Mouse (Mus musculus) central nervous system, embryonic 11.5 days (tissue): Measurements from ENCODE around the gene Olfr93. TPM values are rescaled to one million over a fixed set of nuclear protein-coding genes. Genes with fewer than 3 reads are reported as not detected.

Experiments used
- polyA plus RNA-seq: library from polyadenylated mRNA; depleted of rRNA; stranded (reverse); fragments of >200 nt; gene quantifications from 2 replicates; pipeline ENCODE4 v1.2.3, GENCODE M21; 2012; rRNA removed

Gene Olfr93
- polyA plus RNA-seq, result not detected in 2 replicates

DNA sequence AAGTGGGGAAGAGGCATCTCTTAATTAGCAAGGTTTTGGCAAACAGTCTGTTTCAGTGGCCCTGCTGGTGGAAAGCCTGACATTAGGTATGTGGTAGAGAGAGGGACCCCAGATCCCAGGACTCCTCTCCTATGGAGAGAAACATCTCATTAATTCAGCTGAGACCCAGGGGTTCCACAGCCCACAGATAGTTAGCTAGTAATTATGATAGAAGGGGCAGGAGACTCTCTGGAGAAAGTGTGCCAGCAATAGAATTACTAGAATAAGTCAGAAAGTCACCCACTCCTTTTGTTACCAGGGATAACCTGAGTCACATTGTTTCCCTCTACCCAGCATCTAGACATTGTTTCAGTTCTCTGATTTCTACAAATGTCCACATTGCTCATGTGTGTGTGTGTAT, at the start of gene Olfr93:
Gene Olfr93 (minus strand): TSS at position 101 of the 400 bp plus-strand sequence.

GRCm38 (mm10) chr17:37200894-37201293, 39.6 kb upstream of the Olfr93 start, which contains the start of gene Olfr94:
Gene Olfr94 (minus strand): TSS chr17:37200994.

DNA sequence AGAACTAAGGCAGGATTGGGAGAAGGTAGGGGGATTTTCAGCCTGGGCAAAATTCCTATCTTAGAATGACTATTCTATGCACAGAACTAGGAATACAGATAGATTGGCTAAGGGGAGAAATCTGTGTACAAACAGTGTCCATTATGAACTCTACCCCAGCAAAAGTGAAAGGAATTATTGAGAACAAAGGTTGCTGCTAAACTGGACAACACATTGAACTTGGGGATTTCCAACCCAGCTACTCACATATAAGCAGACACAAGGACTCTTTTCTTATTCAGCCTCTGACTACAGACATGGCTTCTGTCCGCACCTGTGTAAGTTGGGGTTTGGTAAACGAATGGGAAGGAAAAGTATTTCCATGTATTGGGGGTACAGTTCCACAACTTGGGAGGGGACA, 32.4 kb upstream of the Olfr93 start, which contains the start of gene Ubd:
Gene Ubd (plus strand): TSS at position 237 of the 400 bp plus-strand sequence.

GRCm38 (mm10) chr17:37119988-37120387, 41.3 kb downstream of the Olfr93 start, which contains the start of gene Olfr92:
Gene Olfr92 (minus strand): TSS chr17:37120088.

GRCm38 (mm10) chr17:37098178-37098577, 63.1 kb downstream of the Olfr93 start, which contains the start of gene Olfr91:
Gene Olfr91 (minus strand): TSS chr17:37098278.

Other genes starting within 250 kb of the Olfr93 start
- 0.15 and 0.22 TPM in 2 replicates for gene Rnf39, start 218.6 kb downstream of the Olfr93 start, polyA plus RNA-seq
- gene Ppp1r11, start 209.8 kb downstream of the Olfr93 start, polyA plus RNA-seq, result 147 and 182 TPM in 2 replicates
- gene Znrd1, start 202.9 kb downstream of the Olfr93 start, polyA plus RNA-seq, result 62.0 and 77.5 TPM in 2 replicates
- gene Znrd1as, start 202.9 kb downstream of the Olfr93 start, polyA plus RNA-seq, result 7.1 and 7.4 TPM in 2 replicates
- gene 2410137M14Rik, start 180.3 kb downstream of the Olfr93 start, polyA plus RNA-seq, result 0.61 and 0.72 TPM in 2 replicates
- 8.8 and 11.2 TPM in 2 replicates for gene H2-M5, start 172.0 kb downstream of the Olfr93 start, polyA plus RNA-seq
- 133 and 194 TPM in 2 replicates for gene Zfp57, start 160.3 kb downstream of the Olfr93 start, polyA plus RNA-seq
- not detected in 2 replicates for gene Mog, start 138.1 kb downstream of the Olfr93 start, polyA plus RNA-seq
- 73.5 and 100.0 TPM in 2 replicates for gene Gabbr1, start 115.5 kb downstream of the Olfr93 start, polyA plus RNA-seq
- gene Olfr90, start 73.0 kb downstream of the Olfr93 start, polyA plus RNA-seq, result not detected in 2 replicates
- gene Olfr91, start 63.2 kb downstream of the Olfr93 start, polyA plus RNA-seq, result not detected in 2 replicates
- gene Olfr92, start 41.4 kb downstream of the Olfr93 start, polyA plus RNA-seq, result not detected in 2 replicates
- not detected in 2 replicates for gene Ubd, start 32.4 kb upstream of the Olfr93 start, polyA plus RNA-seq
- gene Olfr94, start 39.5 kb upstream of the Olfr93 start, polyA plus RNA-seq, result not detected in 2 replicates
- not detected in 2 replicates for gene Olfr95, start 51.6 kb upstream of the Olfr93 start, polyA plus RNA-seq
- not detected in 2 replicates for gene Olfr96, start 58.7 kb upstream of the Olfr93 start, polyA plus RNA-seq
- not detected in 2 replicates for gene Olfr97, start 75.8 kb upstream of the Olfr93 start, polyA plus RNA-seq
- not detected in 2 replicates for gene Olfr98, start 102.3 kb upstream of the Olfr93 start, polyA plus RNA-seq
- gene H2-M3, start 108.7 kb upstream of the Olfr93 start, polyA plus RNA-seq, result 0.97 and 1.1 TPM in 2 replicates
- gene Olfr99, start 122.0 kb upstream of the Olfr93 start, polyA plus RNA-seq, result not detected in 2 replicates
- gene Olfr101, start 142.8 kb upstream of the Olfr93 start, polyA plus RNA-seq, result not detected in 2 replicates
- not detected in 2 replicates for gene Olfr102, start 155.6 kb upstream of the Olfr93 start, polyA plus RNA-seq
- gene Olfr103, start 178.2 kb upstream of the Olfr93 start, polyA plus RNA-seq, result not detected in 2 replicates
- gene Olfr104-ps, start 198.1 kb upstream of the Olfr93 start, polyA plus RNA-seq, result not detected in 2 replicates
- not detected in 2 replicates for gene Olfr105-ps, start 217.5 kb upstream of the Olfr93 start, polyA plus RNA-seq
- gene Olfr106-ps, start 228.9 kb upstream of the Olfr93 start, polyA plus RNA-seq, result not detected in 2 replicates
- not detected in 2 replicates for gene Olfr107, start 237.7 kb upstream of the Olfr93 start, polyA plus RNA-seq